Mouse (Mus musculus): ENCODE data around the gene Yif1a.

GRCm38 (mm10) chr19:5045531-5045930, 42.8 kb upstream of the Yif1a start:
- TF ChIP-seq HCFC1 (IDR thresholded peaks at IDR 0.05; ENCODE audit: borderline replicate concordance, insufficient read depth, low read length) (no peak), CHD2 (IDR thresholded peaks at IDR 0.05; ENCODE audit: low read depth, low read length) (no peak)

Measured in ES-E14 (cell line).